Mouse (Mus musculus) forebrain, postnatal 0 days (tissue): ENCODE measurements at regions not wholly inside any gene's neighbourhood (a gene's known extent, or its start where the extent isn't known, plus 50 kb on each side); places are given as distances from the start of the nearest gene placed in this dataset.
"Not testable (repeated sequence)": the region's sequence is repeated elsewhere in the genome, so short reads cannot be mapped to it uniquely, and the experiment has no call there.

Experiments
- ATAC-seq: fragments of 200-750 bp; cut with Nextera tagmentation; 2 replicates; pipeline ENCODE4 v1.8.0; 2017; ENCODE audit warnings: mild to moderate bottlenecking, moderate library complexity
- DNase-seq: peaks from one replicate; pipeline ENCODE4 v3.0.0-alpha.2; 2015
- H3K27ac ChIP-seq: fragments of 300-500 bp; sonication (generic); 2 replicates; pipeline ENCODE4 v1.5.1; 2014; ENCODE audit warnings: low read depth, mild to moderate bottlenecking, antibody characterized with exemption, low read length, moderate library complexity, mixed read lengths
- H3K27me3 ChIP-seq: fragments of 300-500 bp; sonication (generic); 2 replicates; pipeline ENCODE4 v1.6.1; 2014; ENCODE audit warnings: mild to moderate bottlenecking, low read length, mixed read lengths; ENCODE audit not compliant: insufficient read depth
- H3K36me3 ChIP-seq: fragments of 300-500 bp; sonication (generic); 2 replicates; pipeline ENCODE4 v1.6.1; 2014; ENCODE audit warnings: mild to moderate bottlenecking, moderate library complexity; ENCODE audit not compliant: insufficient read depth
- H3K4me1 ChIP-seq: fragments of 300-500 bp; sonication (generic); 2 replicates; pipeline ENCODE4 v1.6.1; 2014; ENCODE audit warnings: antibody characterized with exemption; ENCODE audit not compliant: insufficient read depth
- H3K4me2 ChIP-seq: fragments of 300-500 bp; sonication (generic); 2 replicates; pipeline ENCODE4 v1.6.1; 2014; ENCODE audit warnings: low read depth, mild to moderate bottlenecking, moderate library complexity
- H3K4me3 ChIP-seq: fragments of 300-500 bp; sonication (generic); 2 replicates; pipeline ENCODE4 v1.5.1; 2014; ENCODE audit warnings: low read depth, low read length, mixed read lengths
- H3K9ac ChIP-seq: fragments of 300-500 bp; sonication (generic); 2 replicates; pipeline ENCODE4 v1.6.1; 2014; ENCODE audit warnings: mild to moderate bottlenecking
- H3K9me3 ChIP-seq: fragments of 300-500 bp; sonication (generic); 2 replicates; pipeline ENCODE4 v1.6.1; 2016; ENCODE audit warnings: low read length
- CTCF ChIP-seq: sonication (generic); IDR thresholded peaks from 2 replicates; pipeline ENCODE4 v1.5.1; 2016; ENCODE audit warnings: antibody characterized with exemption, control low read depth, low read depth
- WGBS: fragments of 180-500 bp; shearing (Covaris S2); extraction: QIAGEN DNeasy Blood & Tissue Kit; methylation state at CpG from one replicate; pipeline ENCODE4 v1.1.7; 2014; 5-methylcytosine and 5-hydroxymethylcytosine counted together

- no peak overlapping the region for H3K27ac ChIP-seq
- 53% methylated on average over 2 of the region's 2 CpGs for WGBS
- H3K9ac ChIP-seq, result no peak overlapping the region
- H3K9me3 ChIP-seq, result no peaks in the 10 kb centered on the region
- ATAC-seq, result peak; percentile 68; the same call in 1 of the 2 replicates
- H3K36me3 ChIP-seq, result no peaks in the 10 kb centered on the region
- H3K4me2 ChIP-seq, result no peak overlapping the region
- no peak for DNase-seq
- no peaks in the 10 kb centered on the region for H3K27me3 ChIP-seq
- no peaks in the 10 kb centered on the region for H3K4me1 ChIP-seq
- TF ChIP-seq CTCF, result no peak
- H3K4me3 ChIP-seq, result no peak overlapping the region
These were observed 172.7 kb upstream of the Cntnap5b start for GRCm38 (mm10) chr1:99599696-99600489.

- ATAC-seq, result peak; percentile 43; the same call in 1 of the 2 replicates
- no peaks in the 10 kb centered on the region for H3K9me3 ChIP-seq
- no peak overlapping the region for H3K9ac ChIP-seq
- no peak overlapping the region for H3K27ac ChIP-seq
- no peaks in the 10 kb centered on the region for H3K27me3 ChIP-seq
- no peak overlapping the region for H3K4me3 ChIP-seq
- H3K4me2 ChIP-seq, result no peak overlapping the region
- TF ChIP-seq CTCF, result no peak
- no peaks in the 10 kb centered on the region for H3K4me1 ChIP-seq
- DNase-seq, result peak; percentile 4
- no peaks in the 10 kb centered on the region for H3K36me3 ChIP-seq
These were observed 167.4 kb upstream of the Cntnap5b start for GRCm38 (mm10) chr1:99605213-99605612.

- ATAC-seq, result no peak
- 64% methylated on average over 2 of the region's 2 CpGs for WGBS
- H3K4me1 ChIP-seq, result no peaks in the 10 kb centered on the region
- TF ChIP-seq CTCF, result no peak
- no peak overlapping the region for H3K4me3 ChIP-seq
- no peak overlapping the region for H3K9ac ChIP-seq
- no peak overlapping the region for H3K27ac ChIP-seq
- no peak for DNase-seq
- H3K9me3 ChIP-seq, result no peaks in the 10 kb centered on the region
- H3K27me3 ChIP-seq, result no peaks in the 10 kb centered on the region
- H3K4me2 ChIP-seq, result no peak overlapping the region
- H3K36me3 ChIP-seq, result no peaks in the 10 kb centered on the region
These were observed 153.3 kb upstream of the Cntnap5b start for GRCm38 (mm10) chr1:99619221-99619620.

DNA sequence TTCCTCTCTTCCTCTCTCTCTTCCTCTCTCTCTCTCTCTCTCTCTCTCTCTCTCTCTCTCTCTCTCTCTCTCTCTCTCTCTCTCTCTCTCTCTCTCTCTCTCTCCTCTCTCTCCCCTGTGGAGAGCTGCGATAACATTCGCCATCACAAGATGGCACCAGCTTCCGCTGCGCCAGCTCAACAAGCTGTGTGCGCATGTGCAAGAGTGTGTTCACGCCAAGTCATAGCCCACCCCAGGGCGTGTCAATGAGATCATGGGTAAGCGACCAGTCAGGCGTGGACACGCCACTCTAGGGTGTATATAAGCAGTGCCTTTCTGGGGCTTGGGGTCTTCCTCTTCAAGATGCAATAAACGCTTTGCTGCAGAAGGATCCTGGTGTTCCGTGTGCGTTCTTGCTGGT is 141.6 kb upstream of the Cntnap5b start:
- WGBS, result 94% methylated on average over 13 of the region's 13 CpGs
- H3K9me3 ChIP-seq, H3K27me3 ChIP-seq, H3K36me3 ChIP-seq, H3K4me2 ChIP-seq, H3K27ac ChIP-seq, H3K4me3 ChIP-seq, H3K4me1 ChIP-seq, DNase-seq, H3K9ac ChIP-seq, ATAC-seq: not testable (repeated sequence)

DNA sequence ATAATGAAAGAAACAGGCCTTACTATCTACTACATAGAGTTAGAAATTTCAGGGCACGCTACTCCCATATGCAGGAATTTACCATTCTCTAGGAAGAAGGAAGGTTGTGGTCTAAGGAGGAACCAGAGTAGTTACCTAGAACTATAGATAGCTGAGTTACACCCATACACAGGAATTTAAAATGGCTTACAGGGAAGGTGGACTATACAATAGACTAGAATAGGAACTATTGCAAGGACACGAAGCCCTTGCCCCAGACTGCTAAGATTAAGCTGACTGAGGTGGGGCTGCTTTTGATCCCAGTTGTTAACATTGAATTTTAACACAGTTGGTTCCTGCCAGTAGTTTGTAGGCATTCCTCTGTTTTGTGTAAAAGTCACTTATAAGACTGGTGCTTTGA is 108.9 kb upstream of the Cntnap5b start:
- Histone ChIP-seq H3K27me3 (no peaks in the 10 kb centered on the region), H3K4me2 (no peak overlapping the region), H3K4me3 (no peak overlapping the region), H3K9ac (no peak overlapping the region), H3K9me3 (no peaks in the 10 kb centered on the region), H3K4me1 (no peaks in the 10 kb centered on the region), H3K36me3 (no peaks in the 10 kb centered on the region), H3K27ac (no peak overlapping the region)
- 87% methylated on average over 2 of the region's 2 CpGs for WGBS
- DNase-seq (no peak), ATAC-seq (no peak)
- TF ChIP-seq CTCF, result no peak

DNA sequence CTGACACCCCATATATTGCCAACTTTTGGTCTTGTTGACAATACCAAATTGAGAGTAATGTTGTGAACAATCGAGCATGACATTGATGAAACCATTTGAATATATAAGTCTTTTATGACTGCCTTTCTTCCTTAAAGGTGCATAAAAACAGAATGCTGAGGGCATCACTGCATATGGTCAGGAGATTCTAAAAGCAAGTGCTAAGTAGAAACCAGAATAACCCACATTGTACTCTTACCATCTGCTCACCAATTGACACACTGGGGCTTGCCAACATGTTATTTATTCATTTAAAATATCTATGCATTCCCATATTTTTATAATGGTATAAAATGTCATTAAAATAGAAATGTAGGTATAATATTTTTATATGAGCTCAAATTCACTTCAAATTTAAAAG is 92.6 kb upstream of the Cntnap5b start:
- H3K36me3 ChIP-seq, result no peaks in the 10 kb centered on the region
- 73% methylated on average over 1 of the region's 1 CpGs for WGBS
- DNase-seq (no peak), ATAC-seq (no peak)
- TF ChIP-seq CTCF, result no peak
- H3K4me1 ChIP-seq, result no peaks in the 10 kb centered on the region
- no peaks in the 10 kb centered on the region for H3K27me3 ChIP-seq
- no peak overlapping the region for H3K27ac ChIP-seq
- no peak overlapping the region for H3K4me2 ChIP-seq
- H3K4me3 ChIP-seq, result no peak overlapping the region
- H3K9ac ChIP-seq, result no peak overlapping the region
- no peaks in the 10 kb centered on the region for H3K9me3 ChIP-seq

GRCm38 (mm10) chr1:99697089-99697488 is 75.5 kb upstream of the Cntnap5b start:
- Histone ChIP-seq H3K36me3 (no peaks in the 10 kb centered on the region), H3K4me2 (no peak overlapping the region), H3K4me1 (no peaks in the 10 kb centered on the region), H3K27me3 (no peaks in the 10 kb centered on the region), H3K9ac (no peak overlapping the region), H3K4me3 (no peak overlapping the region), H3K9me3 (no peaks in the 10 kb centered on the region), H3K27ac (no peak overlapping the region)
- ATAC-seq (no peak), DNase-seq (no peak)
- TF ChIP-seq CTCF, result no peak
- 77% methylated on average over 3 of the region's 3 CpGs for WGBS
